Mouse (Mus musculus): Measurements from ENCODE around the gene Pde4b.

DNA sequence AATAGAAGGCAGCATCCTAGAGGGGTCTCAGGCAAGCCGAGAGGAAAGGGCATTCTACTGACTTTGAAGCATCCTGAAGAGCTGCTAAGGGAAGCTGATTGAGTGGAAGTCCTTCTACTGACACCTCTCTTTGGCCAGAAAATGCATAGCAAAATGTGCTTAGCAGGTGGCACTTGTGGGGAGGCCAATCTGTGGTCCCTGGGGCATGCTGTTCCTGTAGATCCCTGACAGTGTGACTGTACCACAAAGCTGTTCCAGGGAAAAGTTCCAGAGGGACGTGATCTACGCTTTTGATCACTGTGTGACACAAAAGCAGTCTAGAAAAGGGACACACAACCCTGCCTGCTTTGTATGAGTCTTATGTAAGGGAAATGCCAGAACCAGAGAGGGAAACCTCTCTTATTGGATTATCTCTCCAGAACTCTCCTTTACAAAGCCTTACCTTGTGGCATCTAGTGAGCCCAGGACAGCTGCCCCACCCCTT lies 49.1 kb downstream of the Pde4b start:
- no peak for TF ChIP-seq CTCF (IDR thresholded peaks at IDR 0.05)
- no peak for TF ChIP-seq EP300 (IDR thresholded peaks at IDR 0.05)

All from lung, postnatal 0 days (tissue).